Mouse (Mus musculus): ENCODE results near the gene Gan. TPM values are rescaled to one million over a fixed set of nuclear protein-coding genes. Genes with fewer than 3 reads are reported as not detected.

The Gan gene
- total RNA-seq (2023): 12.4 TPM

DNA sequence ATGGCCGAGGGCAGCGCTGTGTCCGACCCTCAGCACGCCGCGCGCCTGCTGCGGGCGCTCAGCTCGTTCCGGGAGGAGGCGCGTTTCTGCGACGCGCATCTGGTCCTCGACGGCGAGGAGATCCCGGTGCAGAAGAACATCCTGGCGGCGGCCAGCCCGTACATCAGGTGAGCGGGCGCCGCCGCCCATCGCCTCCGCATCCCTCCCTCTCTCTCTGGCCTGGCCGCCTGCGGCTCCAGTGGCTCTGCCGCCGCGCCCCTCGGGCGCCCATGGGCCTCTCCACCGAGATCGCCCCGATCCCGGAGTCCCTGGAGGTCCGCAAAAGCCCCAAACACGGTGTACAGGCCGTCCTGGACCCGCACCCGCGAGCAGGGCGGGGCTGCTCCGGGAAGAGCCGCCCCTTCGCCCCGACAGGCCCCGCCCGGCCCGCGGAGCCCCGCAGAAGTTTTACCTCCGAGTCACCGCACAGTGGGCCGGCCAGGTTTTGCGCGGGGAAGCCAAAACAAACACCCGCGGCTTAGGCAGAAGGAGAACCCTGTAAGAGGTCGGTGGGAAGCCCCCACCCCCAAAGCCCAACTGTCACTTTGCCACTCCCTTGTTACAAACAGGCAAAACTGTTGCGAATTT is at the start of gene Gan:
Gene Gan (plus strand): TSS at position 1 of the 627 bp plus-strand sequence.

DNA sequence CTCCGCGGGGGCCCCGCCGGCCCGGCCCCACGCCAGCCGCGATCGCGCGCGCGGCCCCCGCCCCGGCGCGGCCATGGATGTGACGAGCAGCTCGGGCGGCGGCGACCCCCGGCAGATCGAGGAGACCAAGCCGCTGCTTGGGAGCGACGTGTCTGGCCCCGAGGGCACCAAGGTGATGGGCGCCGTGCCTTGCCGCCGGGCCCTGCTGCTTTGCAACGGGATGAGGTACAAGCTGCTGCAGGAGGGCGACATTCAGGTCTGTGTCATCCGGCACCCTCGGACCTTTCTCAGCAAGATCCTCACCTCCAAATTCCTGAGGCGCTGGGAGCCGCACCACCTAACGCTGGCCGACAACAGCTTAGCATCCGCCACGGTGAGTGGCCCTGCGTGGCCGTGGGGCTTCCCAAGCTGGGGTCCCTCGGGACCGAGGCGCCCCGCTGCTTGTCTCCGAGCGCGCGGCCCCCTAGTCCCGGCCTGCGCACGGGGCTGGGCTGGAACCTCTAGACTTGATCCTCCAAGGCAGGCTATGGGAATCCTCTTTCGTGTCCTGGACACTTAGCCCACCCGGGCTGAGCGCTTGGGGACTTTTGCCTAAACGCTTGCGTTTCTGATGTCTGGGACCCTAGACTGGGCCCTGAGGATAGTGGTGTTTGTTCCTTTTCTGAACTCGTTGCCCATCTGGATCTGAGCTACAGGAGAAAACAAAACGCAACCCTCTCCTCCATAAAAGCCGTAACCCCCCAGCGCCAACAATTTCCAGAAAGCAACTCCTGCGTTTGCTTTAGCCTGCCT is 99.3 kb downstream of the Gan start, which contains the start of gene Cmip:
Gene Cmip (plus strand): TSS at position 36 of the 792 bp plus-strand sequence.

Other genes with a start within 250 kb of the Gan start
- 6.1 TPM for gene Cmc2, start 236.7 kb upstream of the Gan start, total RNA-seq (2023)
- 1.9 TPM for gene Cenpn, start 236.4 kb upstream of the Gan start, total RNA-seq (2023)
- 16.1 TPM for gene Atmin, start 214.7 kb upstream of the Gan start, total RNA-seq (2023)
- 0.15 TPM for gene 1700030J22Rik, start 179.2 kb upstream of the Gan start, total RNA-seq (2023)
- 8.6 TPM for gene Gcsh, start 164.6 kb upstream of the Gan start, total RNA-seq (2023)
- gene Pkd1l2, start 75.7 kb upstream of the Gan start, total RNA-seq (2023): 0.21 TPM
- gene Bco1, start 62.3 kb upstream of the Gan start, total RNA-seq (2023): not detected
- gene Cmip, start 98.9 kb downstream of the Gan start, total RNA-seq (2023): 106 TPM